Mouse (Mus musculus) forebrain, embryonic 14.5 days (tissue): ENCODE results near the gene Slc31a1. TPM values are rescaled to one million over a fixed set of nuclear protein-coding genes. Genes with fewer than 3 reads are reported as not detected.

ENCODE experiments used
- ATAC-seq: fragments of 200-750 bp; cut with Nextera tagmentation; 2 replicates; pipeline ENCODE4 v1.8.0; 2017; ENCODE audit warnings: mild to moderate bottlenecking, moderate library complexity
- DNase-seq: peaks from one replicate; pipeline ENCODE4 v3.0.0-alpha.2; 2015; ENCODE audit warnings: low spot score
- H3K27ac ChIP-seq: fragments of 300-500 bp; sonication (generic); 2 replicates; pipeline ENCODE4 v1.5.1; 2014; ENCODE audit warnings: low read depth, mild to moderate bottlenecking, control low read depth, low read length, moderate library complexity
- H3K27me3 ChIP-seq: fragments of 300-500 bp; sonication (generic); replicated peaks from 2 replicates; pipeline ENCODE4 v1.6.1; 2014; ENCODE audit warnings: low read length, control low read depth, mixed read lengths; ENCODE audit not compliant: control insufficient read depth, insufficient read depth
- H3K36me3 ChIP-seq: fragments of 300-500 bp; sonication (generic); 2 replicates; pipeline ENCODE4 v1.6.1; 2014; ENCODE audit warnings: low read length, control low read depth; ENCODE audit not compliant: control insufficient read depth, insufficient read depth
- H3K4me1 ChIP-seq: fragments of 300-500 bp; sonication (generic); 2 replicates; pipeline ENCODE4 v1.6.1; 2014; ENCODE audit warnings: antibody characterized with exemption, low read length, control low read depth; ENCODE audit not compliant: control insufficient read depth, insufficient read depth
- H3K4me2 ChIP-seq: fragments of 300-500 bp; sonication (generic); 2 replicates; pipeline ENCODE4 v1.6.1; 2014; ENCODE audit warnings: mild to moderate bottlenecking, control low read depth, low read length
- H3K4me3 ChIP-seq: fragments of 300-500 bp; sonication (generic); 2 replicates; pipeline ENCODE4 v1.5.1; 2014; ENCODE audit warnings: low read depth, low read length, control low read depth
- H3K9ac ChIP-seq: fragments of 300-500 bp; sonication (generic); 2 replicates; pipeline ENCODE4 v1.6.1; 2014; ENCODE audit warnings: mild to moderate bottlenecking, low read length, control low read depth, moderate library complexity
- H3K9me3 ChIP-seq: fragments of 300-500 bp; sonication (generic); replicated peaks from 2 replicates; pipeline ENCODE4 v1.6.1; 2016; ENCODE audit warnings: low read length, control low read depth, mixed read lengths; ENCODE audit not compliant: control insufficient read depth
- WGBS: fragments of 180-500 bp; shearing (Covaris S2); extraction: QIAGEN DNeasy Blood & Tissue Kit; methylation state at CpG from one replicate; pipeline ENCODE4 v1.1.7; 2014; 5-methylcytosine and 5-hydroxymethylcytosine counted together
- polyA plus RNA-seq: library from polyadenylated mRNA; unstranded; fragments of >200 nt; fragmentation: Nextera tagmentation; extraction: Ambion mirVana; gene quantifications from 2 replicates; pipeline ENCODE4 v1.2.1, GENCODE M21; 2014

Slc31a1 gene
- polyA plus RNA-seq, 1 experiment from 2014 or later = 44.9 TPM

GRCm38 (mm10) chr4:62360805-62361455 lies 403 bp downstream of the Slc31a1 start:
- no peaks in the 10 kb centered on the region for H3K9me3 ChIP-seq
- H3K4me2 ChIP-seq = peak overlapping the region; percentile 67
- H3K36me3 ChIP-seq = no peaks in the 10 kb centered on the region
- WGBS = under 1% methylated on average over 21 of the region's 22 CpGs
- H3K4me3 ChIP-seq = peak overlapping the region; percentile 73
- H3K9ac ChIP-seq = peak overlapping the region; percentile 69
- DNase-seq (no peak), ATAC-seq (peak; percentile 4)
- H3K27ac ChIP-seq = no peak overlapping the region
- H3K27me3 ChIP-seq = no peaks in the 10 kb centered on the region
- H3K4me1 ChIP-seq = peaks cover 11% of the 10 kb centered on the region

GRCm38 (mm10) chr4:62361571-62361970 lies 1.0 kb downstream of the Slc31a1 start:
- no peaks in the 10 kb centered on the region for H3K9me3 ChIP-seq
- H3K27me3 ChIP-seq = no peaks in the 10 kb centered on the region
- peak overlapping the region; percentile 73 for H3K4me3 ChIP-seq
- peak overlapping the region; percentile 67 for H3K4me2 ChIP-seq
- no peaks in the 10 kb centered on the region for H3K36me3 ChIP-seq
- WGBS = 48% methylated on average over 6 of the region's 6 CpGs
- no peak overlapping the region for H3K27ac ChIP-seq
- H3K4me1 ChIP-seq = peaks cover 11% of the 10 kb centered on the region
- DNase-seq (no peak), ATAC-seq (no peak)
- H3K9ac ChIP-seq = peak overlapping the region; percentile 69; the same call in 1 of the 2 replicates

- Histone ChIP-seq H3K9ac (peak overlapping the region; percentile 69; the same call in 1 of the 2 replicates), H3K9me3 (no peaks in the 10 kb centered on the region), H3K4me1 (peaks cover 11% of the 10 kb centered on the region), H3K27me3 (no peaks in the 10 kb centered on the region), H3K4me2 (peak overlapping the region; percentile 67), H3K36me3 (no peaks in the 10 kb centered on the region), H3K27ac (no peak overlapping the region), H3K4me3 (peak overlapping the region; percentile 73; the same call in 1 of the 2 replicates)
- ATAC-seq (no peak), DNase-seq (no peak)
- 90% methylated on average over 1 of the region's 1 CpGs for WGBS
Observed at GRCm38 (mm10) chr4:62361997-62362396, 1.5 kb downstream of the Slc31a1 start.

- H3K9ac ChIP-seq = no peak overlapping the region
- no peak for ATAC-seq
- H3K4me2 ChIP-seq = no peak overlapping the region
- no peaks in the 10 kb centered on the region for H3K36me3 ChIP-seq
- H3K27me3 ChIP-seq = no peaks in the 10 kb centered on the region
- no peak for DNase-seq
- no peaks in the 10 kb centered on the region for H3K9me3 ChIP-seq
- H3K4me1 ChIP-seq = peaks cover 11% of the 10 kb centered on the region
- WGBS = 84% methylated on average over 2 of the region's 2 CpGs
- H3K4me3 ChIP-seq = no peak overlapping the region
- H3K27ac ChIP-seq = no peak overlapping the region
Observed at GRCm38 (mm10) chr4:62362437-62362836, 1.9 kb downstream of the Slc31a1 start.

- Histone ChIP-seq H3K4me1 (peaks cover 8% of the 10 kb centered on the region), H3K4me2 (no peak overlapping the region), H3K9ac (no peak overlapping the region), H3K27ac (no peak overlapping the region), H3K27me3 (no peaks in the 10 kb centered on the region), H3K36me3 (no peaks in the 10 kb centered on the region), H3K4me3 (no peak overlapping the region), H3K9me3 (no peaks in the 10 kb centered on the region)
- WGBS = 97% methylated on average over 8 of the region's 8 CpGs
- DNase-seq = no peak
- no peak for ATAC-seq
Observed at GRCm38 (mm10) chr4:62364299-62364698, 3.8 kb downstream of the Slc31a1 start.

GRCm38 (mm10) chr4:62366291-62366690 lies 5.8 kb downstream of the Slc31a1 start:
- WGBS = 82% methylated on average over 4 of the region's 4 CpGs
- no peak for ATAC-seq
- no peak for DNase-seq

GRCm38 (mm10) chr4:62367586-62367985 lies 7.1 kb downstream of the Slc31a1 start:
- DNase-seq = no peak
- Histone ChIP-seq H3K36me3 (no peaks in the 10 kb centered on the region), H3K9me3 (no peaks in the 10 kb centered on the region), H3K4me1 (no peaks in the 10 kb centered on the region), H3K9ac (no peak overlapping the region), H3K4me2 (no peak overlapping the region), H3K4me3 (no peak overlapping the region), H3K27ac (no peak overlapping the region), H3K27me3 (no peaks in the 10 kb centered on the region)
- no peak for ATAC-seq
- 91% methylated on average over 6 of the region's 6 CpGs for WGBS

More at GRCm38 (mm10) chr4:62366291-62366690, 5.8 kb downstream of the Slc31a1 start:
- no peaks in the 10 kb centered on the region for H3K27me3 ChIP-seq
- H3K4me3 ChIP-seq = no peak overlapping the region
- H3K9ac ChIP-seq = no peak overlapping the region
- no peaks in the 10 kb centered on the region for H3K9me3 ChIP-seq
- H3K36me3 ChIP-seq = no peaks in the 10 kb centered on the region
- H3K4me2 ChIP-seq = no peak overlapping the region
- H3K27ac ChIP-seq = no peak overlapping the region
- peaks cover 4% of the 10 kb centered on the region; the same call in 1 of the 2 replicates for H3K4me1 ChIP-seq

GRCm38 (mm10) chr4:62369091-62369490 lies 8.6 kb downstream of the Slc31a1 start:
- H3K27ac ChIP-seq = no peak overlapping the region
- no peak overlapping the region for H3K4me2 ChIP-seq
- H3K4me3 ChIP-seq = no peak overlapping the region
- H3K9me3 ChIP-seq = no peaks in the 10 kb centered on the region
- H3K4me1 ChIP-seq = no peaks in the 10 kb centered on the region
- no peaks in the 10 kb centered on the region for H3K27me3 ChIP-seq
- DNase-seq (no peak), ATAC-seq (no peak)
- WGBS = 86% methylated on average over 3 of the region's 3 CpGs
- no peaks in the 10 kb centered on the region for H3K36me3 ChIP-seq
- H3K9ac ChIP-seq = no peak overlapping the region

- DNase-seq = no peak
- 8% methylated on average over 1 of the region's 1 CpGs for WGBS
- no peak overlapping the region for H3K9ac ChIP-seq
- H3K36me3 ChIP-seq = no peaks in the 10 kb centered on the region
- H3K4me1 ChIP-seq = no peaks in the 10 kb centered on the region
- ATAC-seq = no peak
- H3K4me3 ChIP-seq = no peak overlapping the region
- no peaks in the 10 kb centered on the region for H3K27me3 ChIP-seq
- H3K27ac ChIP-seq = no peak overlapping the region
- H3K9me3 ChIP-seq = no peaks in the 10 kb centered on the region
- no peak overlapping the region for H3K4me2 ChIP-seq
Observed at GRCm38 (mm10) chr4:62372410-62372809, 11.9 kb downstream of the Slc31a1 start.
